Mouse (Mus musculus): ENCODE data around the gene 9330161L09Rik.

GRCm38 (mm10) chr12:103360812-103361211, 46.8 kb downstream of the 9330161L09Rik start:
- TF ChIP-seq CTCF (IDR thresholded peaks at IDR 0.05; ENCODE audit: extremely low read depth, insufficient read depth, insufficient read length, insufficient replicate concordance) (no peak), POLR2A (IDR thresholded peaks at IDR 0.05; ENCODE audit: low read depth, low read length) (no peak)
